Mouse (Mus musculus) lung, embryonic 14.5 days (tissue): ENCODE data around the gene Cd209g. TPM values are rescaled to one million over a fixed set of nuclear protein-coding genes. Genes with fewer than 3 reads are reported as not detected.
"Not testable (repeated sequence)": the region's sequence is repeated elsewhere in the genome, so short reads cannot be mapped to it uniquely, and the experiment has no call there.

Experiments used
- ATAC-seq: fragments of 200-750 bp; cut with Nextera tagmentation; 2 replicates; pipeline ENCODE4 v1.8.0; 2017; ENCODE audit warnings: mild to moderate bottlenecking, moderate TSS enrichment, moderate library complexity; ENCODE audit not compliant: insufficient read depth
- DNase-seq: peaks from one replicate; pipeline ENCODE4 v3.0.0-alpha.2; 2015
- H3K27ac ChIP-seq: fragments of 300-500 bp; sonication (generic); 2 replicates; pipeline ENCODE4 v1.5.1; 2014; ENCODE audit warnings: low read depth, mild to moderate bottlenecking, moderate library complexity
- H3K27me3 ChIP-seq: fragments of 300-500 bp; sonication (generic); 2 replicates; pipeline ENCODE4 v1.6.1; 2014; ENCODE audit warnings: low read length, control low read depth; ENCODE audit not compliant: insufficient read depth
- H3K36me3 ChIP-seq: fragments of 300-500 bp; sonication (generic); 2 replicates; pipeline ENCODE4 v1.6.1; 2014; ENCODE audit warnings: control low read depth; ENCODE audit not compliant: insufficient read depth
- H3K4me1 ChIP-seq: fragments of 300-500 bp; sonication (generic); 2 replicates; pipeline ENCODE4 v1.6.1; 2014; ENCODE audit warnings: antibody characterized with exemption, control low read depth; ENCODE audit not compliant: insufficient read depth
- H3K4me2 ChIP-seq: fragments of 300-500 bp; sonication (generic); 2 replicates; pipeline ENCODE4 v1.6.1; 2014; ENCODE audit warnings: mild to moderate bottlenecking
- H3K4me3 ChIP-seq: fragments of 300-500 bp; sonication (generic); 2 replicates; pipeline ENCODE4 v1.5.1; 2014; ENCODE audit warnings: low read depth, low read length
- H3K9ac ChIP-seq: fragments of 300-500 bp; sonication (generic); 2 replicates; pipeline ENCODE4 v1.6.1; 2014
- H3K9me3 ChIP-seq: fragments of 300-500 bp; sonication (generic); 2 replicates; pipeline ENCODE4 v1.6.1; 2016; ENCODE audit warnings: low read depth, low read length, control low read depth
- CTCF ChIP-seq: IDR thresholded peaks from 2 replicates; pipeline ENCODE4 v1.5.1; 2016; ENCODE audit warnings: antibody characterized with exemption, low read depth
- WGBS: fragments of 180-500 bp; shearing (Covaris S2); extraction: QIAGEN DNeasy Blood & Tissue Kit; methylation state at CpG from one replicate; pipeline ENCODE4 v1.1.7; 2014; 5-methylcytosine and 5-hydroxymethylcytosine counted together
- polyA plus RNA-seq: library from polyadenylated mRNA; unstranded; fragments of >200 nt; fragmentation: Nextera tagmentation; extraction: Ambion mirVana; gene quantifications from 2 replicates; pipeline ENCODE4 v1.2.1, GENCODE M21; 2014

Cd209g gene
- not detected in 2 replicates for polyA plus RNA-seq

GRCm38 (mm10) chr8:4133798-4134197 is at the start of gene Cd209g:
Gene Cd209g (plus strand): TSS chr8:4134098.
- no peaks in the 10 kb centered on the region for H3K9me3 ChIP-seq
- WGBS, result 84% methylated on average over 10 of the region's 10 CpGs
- DNase-seq (no peak), ATAC-seq (no peak)
- H3K27me3 ChIP-seq, result no peaks in the 10 kb centered on the region
- no peak for TF ChIP-seq CTCF
- H3K9ac ChIP-seq, result no peak within 1 kb of the TSS
- H3K36me3 ChIP-seq, result no peaks in the 10 kb centered on the region
- no peaks in the 10 kb centered on the region for H3K4me1 ChIP-seq
- H3K4me3 ChIP-seq, result no peak within 1 kb of the TSS
- no peak within 1 kb of the TSS for H3K27ac ChIP-seq
- H3K4me2 ChIP-seq, result no peak within 1 kb of the TSS

- H3K4me2 ChIP-seq, result not testable (repeated sequence)
These were observed 46.6 kb upstream of the Cd209g start for GRCm38 (mm10) chr8:4087180-4087722.

GRCm38 (mm10) chr8:4088514-4088913 is 45.4 kb upstream of the Cd209g start:
- not testable (repeated sequence) for H3K27ac ChIP-seq, H3K4me1 ChIP-seq, H3K9ac ChIP-seq, H3K4me2 ChIP-seq, H3K9me3 ChIP-seq, DNase-seq, ATAC-seq, H3K36me3 ChIP-seq, H3K4me3 ChIP-seq, H3K27me3 ChIP-seq
- 81% methylated on average over 3 of the region's 3 CpGs for WGBS

More at GRCm38 (mm10) chr8:4087180-4087722, 46.6 kb upstream of the Cd209g start:
- peak; percentile 44 for ATAC-seq
- H3K27ac ChIP-seq, H3K4me1 ChIP-seq, H3K27me3 ChIP-seq, H3K4me3 ChIP-seq, H3K36me3 ChIP-seq, H3K9me3 ChIP-seq, H3K9ac ChIP-seq: not testable (repeated sequence)
- 39% methylated on average over 32 of the region's 33 CpGs for WGBS
- peak; percentile 1 for DNase-seq

- H3K4me3 ChIP-seq, H3K4me2 ChIP-seq, H3K27me3 ChIP-seq, DNase-seq, H3K9me3 ChIP-seq, H3K36me3 ChIP-seq, H3K27ac ChIP-seq, H3K4me1 ChIP-seq, H3K9ac ChIP-seq, ATAC-seq: not testable (repeated sequence)
- 63% methylated on average over 1 of the region's 2 CpGs for WGBS
These were observed 28.2 kb upstream of the Cd209g start, which contains the start of gene Cd209f for GRCm38 (mm10) chr8:4105735-4106134. Gene Cd209f (minus strand): TSS chr8:4105835.

- DNase-seq (peak; percentile 92), ATAC-seq (peak; percentile 69; the same call in 1 of the 2 replicates)
- Histone ChIP-seq H3K4me2 (peak overlapping the region; percentile 36; the same call in 1 of the 2 replicates), H3K4me3 (no peak overlapping the region), H3K27ac (no peak overlapping the region), H3K9ac (no peak overlapping the region), H3K36me3 (no peaks in the 10 kb centered on the region), H3K27me3 (no peaks in the 10 kb centered on the region; the same call in 1 of the 2 replicates), H3K9me3 (no peaks in the 10 kb centered on the region), H3K4me1 (no peaks in the 10 kb centered on the region)
- TF ChIP-seq CTCF, result peak; percentile 83
- 10% methylated on average over 12 of the region's 12 CpGs for WGBS
These were observed 6.1 kb downstream of the Cd209g start for GRCm38 (mm10) chr8:4139660-4140646.

GRCm38 (mm10) chr8:4141721-4142120 is 7.8 kb downstream of the Cd209g start:
- no peak overlapping the region for H3K9ac ChIP-seq
- no peaks in the 10 kb centered on the region for H3K4me1 ChIP-seq
- no peak overlapping the region for H3K4me2 ChIP-seq
- ATAC-seq (no peak), DNase-seq (peak; percentile 37)
- no peaks in the 10 kb centered on the region for H3K9me3 ChIP-seq
- no peaks in the 10 kb centered on the region for H3K36me3 ChIP-seq
- H3K27me3 ChIP-seq, result no peaks in the 10 kb centered on the region; the same call in 1 of the 2 replicates
- no peak overlapping the region for H3K4me3 ChIP-seq
- no peak for TF ChIP-seq CTCF
- WGBS, result 57% methylated on average over 3 of the region's 3 CpGs
- H3K27ac ChIP-seq, result no peak overlapping the region

- DNase-seq (no peak), ATAC-seq (no peak)
- Histone ChIP-seq H3K4me1 (no peaks in the 10 kb centered on the region), H3K4me2 (no peak overlapping the region), H3K27ac (no peak overlapping the region), H3K36me3 (no peaks in the 10 kb centered on the region), H3K4me3 (no peak overlapping the region), H3K27me3 (no peaks in the 10 kb centered on the region), H3K9me3 (no peaks in the 10 kb centered on the region), H3K9ac (no peak overlapping the region)
- TF ChIP-seq CTCF, result no peak
- WGBS, result 43% methylated on average over 1 of the region's 1 CpGs
These were observed 13.4 kb downstream of the Cd209g start for GRCm38 (mm10) chr8:4147272-4147671.
